Mouse (Mus musculus) cerebellum, adult 9-11 months (tissue): ENCODE measurements around the gene Olfr709-ps1.
"Not testable (repeated sequence)": the region's sequence is repeated elsewhere in the genome, so short reads cannot be mapped to it uniquely, and the experiment has no call there.

Source experiments
- DNase-seq: peaks from one replicate; pipeline ENCODE4 v3.0.0; 2022

Olfr709-ps1 gene

GRCm38 (mm10) chr7:106932119-106932518 lies at the start of gene Olfr709-ps1:
Gene Olfr709-ps1 (minus strand): TSS chr7:106932219.
- no peak for DNase-seq

DNA sequence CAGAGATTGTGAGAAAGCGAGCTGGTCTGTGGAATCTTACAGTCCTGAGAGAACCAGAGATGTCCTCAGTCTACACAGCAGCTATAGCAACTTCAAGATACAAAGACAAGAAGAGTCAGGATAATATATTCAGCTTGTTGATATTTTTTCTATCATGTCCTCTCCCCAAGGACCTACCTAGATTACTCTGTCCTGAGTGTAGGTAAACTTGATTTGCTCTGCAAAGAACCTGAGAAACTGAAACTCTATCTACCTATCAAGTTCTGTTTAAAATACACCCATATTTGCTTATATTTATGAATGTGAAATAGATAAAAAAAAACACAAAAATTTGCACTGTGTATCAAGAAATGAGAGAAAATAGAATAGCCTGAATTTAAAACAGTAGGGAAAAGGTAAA lies 43.3 kb upstream of the Olfr709-ps1 start, which contains the start of gene Olfr711:
Gene Olfr711, minus strand, starts transcription at position 101 of the 400 bp plus-strand sequence.
- DNase-seq: no peak

GRCm38 (mm10) chr7:106967503-106967902 lies 35.5 kb upstream of the Olfr709-ps1 start:
- DNase-seq: not testable (repeated sequence)

GRCm38 (mm10) chr7:106963837-106964236 lies 31.8 kb upstream of the Olfr709-ps1 start, which contains the start of gene Olfr6:
Gene Olfr6 (minus strand): TSS chr7:106963937.
- no peak for DNase-seq

DNA sequence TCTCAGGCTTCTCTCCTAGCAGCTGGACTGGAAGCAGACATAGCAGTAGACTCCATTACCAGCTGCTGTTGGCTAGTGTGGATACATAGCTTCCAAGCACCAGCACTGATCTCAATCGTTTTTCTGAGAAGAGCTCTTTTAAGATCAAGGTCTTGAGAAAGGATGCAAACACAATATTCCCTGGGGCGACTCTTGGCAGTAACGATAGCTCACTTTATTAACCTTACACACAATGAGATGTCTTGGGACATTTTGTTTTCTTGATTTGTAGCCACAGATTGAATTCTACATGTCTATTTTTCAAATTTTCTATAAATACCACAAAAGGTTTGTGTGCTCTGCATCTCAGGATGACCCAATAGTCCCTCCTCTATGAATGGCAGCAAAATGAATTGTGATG lies 16.2 kb upstream of the Olfr709-ps1 start, which contains the start of gene Olfr710:
Gene Olfr710, minus strand, starts transcription at position 101 of the 400 bp plus-strand sequence.
- no peak for DNase-seq

- DNase-seq: not testable (repeated sequence)
Observed at GRCm38 (mm10) chr7:106920961-106921360, 11.1 kb downstream of the Olfr709-ps1 start.

DNA sequence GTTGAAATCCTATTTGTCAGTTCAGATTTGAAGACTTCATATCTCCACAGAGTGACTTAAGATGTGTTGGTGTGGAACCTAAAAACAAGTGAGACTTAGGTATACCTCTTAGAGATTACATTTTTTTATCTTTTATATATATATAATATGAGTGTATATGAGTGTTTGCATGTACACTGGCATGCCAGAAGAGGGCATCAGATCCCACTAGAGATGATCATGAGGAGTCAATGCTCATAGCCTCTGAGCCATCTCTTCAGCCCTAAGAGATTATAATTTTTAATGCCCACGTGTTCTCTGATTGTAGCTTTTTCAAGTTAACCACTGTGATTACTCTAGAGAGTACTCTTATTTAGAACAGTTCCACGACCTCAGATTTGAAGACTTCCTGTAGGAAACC lies 24.3 kb downstream of the Olfr709-ps1 start, which contains the start of gene Olfr1532-ps1:
Gene Olfr1532-ps1, plus strand, starts transcription at position 326 of the 400 bp plus-strand sequence.
- no peak for DNase-seq

DNA sequence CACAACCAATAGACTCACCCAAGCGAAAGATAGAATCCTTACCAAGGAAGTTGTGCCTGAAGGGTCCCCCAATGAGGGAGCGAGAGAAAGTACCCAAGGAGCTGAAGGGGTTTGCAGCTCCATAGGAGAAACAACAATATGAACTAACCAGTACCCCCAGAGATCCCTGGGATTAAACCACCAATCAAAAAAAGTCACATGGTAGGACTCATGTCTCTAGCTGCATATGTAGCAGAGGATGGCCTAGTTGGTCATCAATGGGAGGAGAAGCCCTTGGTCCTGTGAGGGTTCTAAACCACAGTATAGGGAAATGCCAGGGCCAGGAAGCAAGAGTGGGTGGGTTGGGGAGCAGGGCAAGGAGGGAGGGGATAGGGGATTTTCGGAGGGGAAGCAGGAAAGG lies 30.9 kb downstream of the Olfr709-ps1 start, which contains the start of gene Olfr707:
Gene Olfr707, minus strand, starts transcription at position 101 of the 400 bp plus-strand sequence.
- DNase-seq: not testable (repeated sequence)

DNA sequence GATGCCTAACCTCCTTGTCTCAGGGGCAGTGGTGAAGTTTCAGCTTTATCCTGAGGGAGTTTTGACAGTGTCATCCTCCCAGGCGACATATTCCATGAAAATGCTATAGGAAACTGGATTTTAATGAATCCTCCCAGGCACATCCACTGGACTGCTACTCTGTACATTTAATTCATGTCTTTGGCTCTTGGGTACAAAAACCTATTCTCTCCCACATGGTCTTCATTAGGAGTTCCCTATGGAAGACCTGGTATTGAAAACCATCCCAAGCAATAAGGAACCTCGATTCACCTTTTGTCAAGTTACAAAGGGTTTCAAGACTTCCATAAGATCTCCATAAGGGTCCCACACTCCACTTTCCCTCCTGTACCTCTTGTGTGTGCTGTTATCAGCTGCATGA lies 44.0 kb downstream of the Olfr709-ps1 start, which contains the start of gene Olfr706:
Gene Olfr706, minus strand, starts transcription at position 101 of the 400 bp plus-strand sequence.
- DNase-seq: no peak

- no peak for DNase-seq
Observed at GRCm38 (mm10) chr7:106876791-106877190, 55.2 kb downstream of the Olfr709-ps1 start, which contains the start of gene Olfr705. Gene Olfr705 (minus strand): TSS chr7:106876891.
